Mouse (Mus musculus) CH12F3 (cell line): ENCODE results near the gene Arsk.

ENCODE experiments used
- in situ Hi-C: fragments of 300-500 bp; cut with MboI; formaldehyde crosslinking; loops from 2 replicates; pipeline ENCODE4 v1.14.3; 2020; ENCODE audit warnings: low sequenced_read_pairs

Arsk gene

DNA sequence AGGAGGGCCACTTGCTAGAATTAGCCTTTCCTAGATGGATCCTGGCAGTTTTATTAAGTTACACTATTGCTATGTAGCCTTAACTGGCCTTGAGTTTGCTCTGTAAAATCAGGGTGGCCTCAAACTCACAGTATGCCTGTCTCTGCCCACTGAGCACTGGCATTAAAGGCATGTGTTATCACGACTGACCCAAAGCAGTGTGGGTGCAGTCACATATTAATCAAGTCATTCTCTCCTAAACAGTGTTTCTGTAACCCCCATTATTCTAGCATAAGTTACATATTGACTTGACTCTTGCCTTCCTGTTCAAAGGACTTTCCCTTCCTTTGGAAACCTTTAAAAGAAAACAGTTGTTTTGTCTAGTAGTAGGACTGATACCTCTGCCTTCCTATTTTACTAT lies 56.0 kb downstream of the Arsk start:
- in situ Hi-C loops, result no loop called here

DNA sequence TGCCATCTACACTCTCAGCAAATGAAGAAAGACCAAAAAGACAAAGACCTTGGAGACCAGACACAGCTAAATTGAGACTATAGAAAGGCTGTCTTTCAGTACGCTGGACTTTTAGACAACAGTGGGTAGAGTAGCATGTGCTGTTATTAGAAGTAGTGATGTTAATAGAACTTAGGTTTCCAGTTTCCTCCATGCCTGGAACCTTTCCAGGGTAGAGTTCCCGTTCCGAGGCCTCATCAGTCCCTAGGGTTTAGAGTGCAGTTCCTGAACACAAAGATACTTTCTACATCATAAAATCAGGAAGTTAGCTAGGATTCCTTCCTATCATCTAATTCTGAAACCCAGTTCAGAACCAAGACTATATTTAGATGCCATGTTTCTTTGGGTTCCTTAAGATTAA lies 73.9 kb downstream of the Arsk start:
- in situ Hi-C loops, result loop anchor here (10.0 kb wide), 1 partner anchor 800 kb away; no protein-coding TSS in a partner anchor

DNA sequence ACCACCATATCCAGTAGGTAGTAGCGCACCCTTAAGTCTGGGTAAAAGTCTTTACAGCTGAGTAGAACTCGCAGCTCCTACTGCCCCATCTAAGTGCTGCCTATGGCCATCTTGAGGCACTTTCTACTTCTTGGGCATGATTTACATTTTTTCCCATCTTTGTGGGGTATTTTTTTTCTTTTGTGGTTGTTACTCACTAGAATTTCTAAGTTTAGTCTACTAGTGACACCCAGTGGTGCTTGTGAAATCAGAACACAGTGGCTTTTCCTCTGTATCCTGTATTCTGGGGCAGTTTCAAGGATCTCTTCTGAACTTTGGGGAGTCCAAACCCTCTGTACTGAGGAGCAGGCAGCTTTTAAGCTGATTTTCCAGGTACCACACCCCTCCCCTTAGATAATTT lies 76.7 kb downstream of the Arsk start:
- in situ Hi-C loops, result loop anchor here (10.0 kb wide), 1 partner anchor 797 kb away; no protein-coding TSS in a partner anchor

DNA sequence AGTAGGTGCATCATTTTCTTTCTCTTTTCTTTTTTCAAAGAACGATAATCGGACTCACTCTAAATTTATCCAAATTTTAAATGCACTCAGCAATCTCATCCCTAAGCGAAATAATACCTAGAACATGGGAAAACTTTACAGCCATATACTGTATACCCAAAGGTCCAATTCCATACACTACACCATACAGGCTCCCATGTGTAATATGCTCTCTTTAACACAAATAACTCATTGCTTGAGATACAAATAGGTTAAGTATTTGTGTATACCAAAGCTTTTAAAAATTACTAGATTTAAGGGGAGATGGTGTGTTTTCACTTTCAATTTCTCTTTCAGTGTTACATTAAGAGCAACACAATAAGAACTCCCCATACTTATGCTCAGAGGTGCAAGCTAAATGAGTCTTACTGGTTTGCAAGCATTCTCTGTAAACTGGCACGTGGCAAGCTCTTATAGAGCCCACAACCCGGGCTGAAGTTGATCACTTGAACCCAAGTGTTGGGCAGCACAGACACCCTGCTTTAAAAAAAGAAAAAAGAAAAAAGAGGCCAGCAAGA lies 79.5 kb downstream of the Arsk start:
- in situ Hi-C loops, result no loop called here

DNA sequence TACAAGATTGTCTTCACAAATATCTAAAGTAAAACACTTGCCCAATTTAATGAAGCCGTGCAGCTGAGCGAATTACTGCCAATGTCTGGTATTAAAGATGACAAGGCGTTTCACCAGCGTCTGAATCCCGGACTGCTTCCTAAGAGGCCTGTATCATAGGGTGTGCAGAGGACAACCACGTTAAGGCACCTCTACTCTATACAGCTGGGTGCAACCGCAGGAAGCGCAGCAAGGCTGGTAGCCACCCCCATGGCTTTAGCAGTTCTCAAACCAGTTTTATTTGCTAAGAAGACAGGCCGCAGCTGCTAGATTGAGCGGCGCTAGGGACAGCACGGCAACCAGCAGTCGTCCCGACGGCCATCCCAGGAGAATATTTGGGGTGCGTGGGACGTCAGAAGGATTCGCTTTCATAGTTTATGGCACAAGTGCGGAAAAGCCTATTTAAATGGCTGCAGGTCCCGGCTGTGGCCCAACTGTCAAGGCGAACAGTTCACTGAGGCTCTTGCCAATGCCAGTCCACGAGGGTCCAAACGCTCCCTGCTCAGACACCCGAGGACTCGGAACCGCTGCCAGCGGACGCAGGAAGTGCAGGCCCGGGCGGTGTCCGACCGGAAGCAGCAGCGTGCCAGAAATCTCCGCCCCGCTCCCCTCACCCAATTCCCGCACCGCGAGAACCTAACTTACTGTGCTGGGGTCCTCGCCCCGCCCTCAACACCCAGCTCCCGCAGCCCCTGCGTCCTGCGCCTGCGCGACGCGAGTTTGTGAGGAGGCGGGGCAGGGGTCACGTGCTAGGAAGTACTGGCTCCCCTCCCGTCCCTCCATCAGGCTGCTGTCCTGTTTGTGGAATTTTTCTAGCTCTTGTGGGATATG lies 80.3 kb downstream of the Arsk start, which contains the start of gene Rfesd:
TSS of gene Rfesd (minus strand) at position 746 of the 870 bp plus-strand sequence.
- in situ Hi-C loops, result no loop called here

DNA sequence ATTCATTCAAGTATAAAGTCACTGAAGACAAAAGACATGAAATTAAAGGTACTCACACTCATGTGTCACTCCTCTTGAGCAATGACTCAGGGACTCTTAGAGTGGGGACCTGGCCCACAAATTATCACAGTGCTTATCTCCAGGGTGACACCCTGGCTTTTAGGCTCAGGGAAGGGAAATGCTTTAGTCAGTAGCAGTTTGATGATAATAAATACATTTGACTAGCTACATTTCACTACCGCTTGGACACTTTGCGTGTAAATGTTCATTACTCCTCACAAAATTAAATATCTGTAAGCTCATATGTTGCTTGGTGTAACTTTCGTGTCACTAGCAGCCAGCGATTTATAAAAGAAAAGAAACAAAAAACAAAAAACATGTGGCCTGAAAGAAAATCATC lies 81.0 kb downstream of the Arsk start:
- in situ Hi-C loops, result no loop called here

DNA sequence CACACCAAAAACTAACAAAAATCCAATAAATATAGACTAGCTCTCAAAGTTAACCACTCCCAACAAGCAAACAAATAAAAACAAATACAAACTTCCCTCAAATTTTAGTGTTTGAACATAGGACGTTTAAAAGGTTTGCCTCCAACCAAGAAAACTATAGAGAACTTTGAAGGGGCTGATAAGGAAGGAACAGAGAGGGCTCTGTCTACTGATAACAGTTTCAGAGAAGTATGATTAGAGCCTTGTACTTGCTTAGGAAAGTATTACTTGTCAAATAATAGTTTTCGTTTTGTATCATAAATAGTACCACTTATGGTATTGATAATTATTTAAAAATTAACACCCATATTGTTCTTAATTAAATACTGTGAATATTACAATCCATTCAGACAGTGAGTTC lies 83.9 kb downstream of the Arsk start:
- in situ Hi-C loops, result no loop called here
